17 mouse cellular contexts compared by ENCODE assay signal in the genomic region with DNA sequence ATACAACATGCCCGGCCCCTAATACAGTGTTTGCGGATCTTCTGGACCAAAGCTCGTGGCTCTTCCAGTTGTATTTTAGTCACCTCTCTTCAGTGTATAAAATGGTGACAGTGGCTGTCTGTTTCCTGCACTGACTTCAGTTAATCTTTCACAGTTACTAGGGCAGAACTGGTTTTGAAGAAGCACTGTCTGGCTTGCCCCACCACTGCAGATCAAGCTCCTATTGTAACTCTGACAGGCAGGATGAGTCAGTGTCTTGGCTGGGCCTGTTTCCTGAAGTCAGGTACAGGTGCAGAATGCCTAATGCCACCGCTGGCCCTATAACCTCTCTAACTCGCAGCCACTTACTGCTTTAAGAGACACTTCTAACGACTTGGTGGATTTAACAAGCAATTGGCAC.
"Had no signal": no experiment of that assay in that cellular context is flagged by ENCODE, and none has a peak within 500 bp of the region (broad histone marks: within the 10 kb centered on the region; RNA-seq: fewer than 3 reads in every experiment).

No protein-coding gene starts in this region.

- H3K27ac ChIP-seq: neural tube, embryonic 12.5 days; neural tube, embryonic 13.5 days; neural tube, embryonic 15.5 days; stomach, embryonic 15.5 days; stomach, postnatal 0 days had no signal

- H3K4me1 ChIP-seq: neural tube, embryonic 12.5 days; stomach, embryonic 15.5 days had no signal

- H3K4me3 ChIP-seq: neural tube, embryonic 12.5 days; neural tube, embryonic 13.5 days; neural tube, embryonic 15.5 days; stomach, embryonic 15.5 days had no signal

- H3K36me3 ChIP-seq: neural tube, embryonic 12.5 days; neural tube, embryonic 13.5 days; neural tube, embryonic 15.5 days; stomach, embryonic 15.5 days had no signal

- DNase-seq: retina, postnatal 1 day; right cerebral cortex, adult 18-20 months; right cerebral cortex, postnatal 14 days; right cerebral cortex, postnatal 25 days; right cerebral cortex, postnatal 4 days; spleen, adult 18-20 months; thymus, adult 18-20 months; thymus, adult 2 months; thymus, postnatal 14 days; thymus, postnatal 25 days; thymus, postnatal 36 days; thymus, postnatal 4 days had no signal

- H3K27me3 ChIP-seq: neural tube, embryonic 12.5 days; neural tube, embryonic 13.5 days; neural tube, embryonic 15.5 days; stomach, embryonic 15.5 days had no signal
